Mouse (Mus musculus) G1E (cell line): ENCODE results near the gene Ccdc107. TPM values are rescaled to one million over a fixed set of nuclear protein-coding genes. Genes with fewer than 3 reads are reported as not detected.
A peak's percentile ranks its signal among the peaks of the same experiment; 100 is the strongest.

ENCODE experiments used
- ATAC-seq: 2 replicates; pipeline ENCODE4 v1.8.0; 2016; ENCODE audit warnings: mild to moderate bottlenecking; ENCODE audit not compliant: insufficient number of reproducible peaks, poor library complexity, low FRiP score, severe bottlenecking; ENCODE audit errors: extremely low read depth
- DNase-seq: peaks from one replicate; pipeline ENCODE4 v3.0.0; 2012; ENCODE audit warnings: low spot score
- H3K27me3 ChIP-seq: 2 replicates; pipeline ENCODE4 v1.6.1; 2012; ENCODE audit warnings: mild to moderate bottlenecking, low read length, inconsistent platforms; ENCODE audit not compliant: insufficient read depth
- H3K36me3 ChIP-seq: replicated peaks from 2 replicates; pipeline ENCODE3; 2012; ENCODE audit warnings: mild to moderate bottlenecking, inconsistent platforms
- H3K4me1 ChIP-seq: 2 replicates; pipeline ENCODE4 v1.6.1; 2012; ENCODE audit warnings: low read depth, low read length, inconsistent platforms, mixed read lengths; ENCODE audit not compliant: insufficient read depth
- H3K4me3 ChIP-seq: 2 replicates; pipeline ENCODE4 v1.5.1; 2012; ENCODE audit warnings: low read depth, mild to moderate bottlenecking, inconsistent platforms, low read length, moderate library complexity, mixed read lengths
- H3K9me3 ChIP-seq: replicated peaks from 2 replicates; pipeline ENCODE4 v1.6.1; 2012; ENCODE audit warnings: inconsistent platforms
- CTCF ChIP-seq: IDR thresholded peaks from 2 replicates; pipeline ENCODE4 v1.5.1; 2012; ENCODE audit warnings: low read depth, low read length, inconsistent platforms, mixed read lengths
- GATA1 ChIP-seq: IDR thresholded peaks from 2 replicates; pipeline ENCODE4 v1.6.1; 2012; ENCODE audit warnings: borderline replicate concordance, low read length, inconsistent platforms, mixed read lengths
- GATA2 ChIP-seq: IDR thresholded peaks from 2 replicates; pipeline ENCODE4 v1.6.1; 2012; ENCODE audit warnings: low read depth, low read length, inconsistent platforms, borderline replicate concordance
- POLR2AphosphoS5 ChIP-seq: IDR thresholded peaks from 2 replicates; pipeline ENCODE4 v1.6.1; 2012; ENCODE audit warnings: low read depth, low read length, inconsistent platforms; ENCODE audit not compliant: insufficient replicate concordance
- TAL1 ChIP-seq: conservative IDR thresholded peaks from 2 replicates; pipeline ENCODE4 v1.6.1; 2012; ENCODE audit warnings: low read depth, low read length, inconsistent platforms, mixed read lengths
- polyA plus RNA-seq: library from polyadenylated mRNA; stranded (reverse); fragments of >175 nt; gene quantifications from 2 replicates; pipeline ENCODE4 v1.2.3, GENCODE M21; 2012
- total RNA-seq, 2 experiments: library from RNA; stranded (forward) in 1 of 2; stranded (reverse) in 1 of 2; fragments of 200-1000 nt in 1 of 2; fragments of >200 nt in 1 of 2; fragmentation: Nextera tagmentation in 1 of 2; gene quantifications; 2 replicates each; pipeline ENCODE4 v1.2.3; 2014 to 2017

Ccdc107 gene
- total and polyA plus RNA-seq, 3 experiments, result 25.2 to 72.0 (median 28.3) TPM

DNA sequence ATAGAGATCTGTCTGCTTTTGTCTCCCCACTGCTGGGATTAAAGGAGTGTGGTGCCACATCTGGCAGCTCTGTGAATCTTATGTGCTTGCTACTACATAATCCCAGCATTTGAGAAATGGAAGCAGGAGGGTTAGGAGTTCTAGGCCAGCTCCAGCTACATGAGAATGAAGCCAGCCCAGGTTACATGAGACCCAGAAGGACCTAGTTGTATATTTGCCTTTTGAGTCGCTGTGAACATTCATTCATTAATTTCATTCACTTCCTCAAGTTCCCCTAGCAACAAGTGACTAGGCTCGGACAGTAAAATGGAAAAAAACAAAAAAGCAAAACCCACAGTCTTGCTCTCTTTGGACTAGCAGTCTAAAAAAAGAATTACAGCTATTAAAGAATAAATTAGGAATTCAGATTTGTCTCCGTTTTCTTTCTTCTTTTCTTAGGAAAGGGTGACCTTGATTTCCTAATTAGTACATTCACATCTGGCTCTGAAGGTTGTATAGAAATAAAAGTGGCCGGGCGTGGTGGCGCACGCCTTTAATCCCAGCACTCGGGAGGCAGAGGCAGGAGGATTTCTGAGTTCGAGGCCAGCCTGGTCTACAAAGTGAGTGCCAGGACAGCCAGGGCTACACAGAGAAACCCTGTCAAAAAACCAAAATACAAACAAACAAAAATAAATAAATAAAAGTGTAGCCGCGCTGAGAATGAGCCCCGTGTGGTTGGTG lies 439 bp upstream of the Ccdc107 start:
- peaks cover 63% of the 10 kb centered on the region for H3K4me1 ChIP-seq
- H3K4me3 ChIP-seq, result peak overlapping the region; percentile 59; the same call in 1 of the 2 replicates
- DNase-seq, result no peak
- TF ChIP-seq POLR2AphosphoS5, result no peak
- TF ChIP-seq GATA2, result no peak
- no peak for TF ChIP-seq TAL1
- TF ChIP-seq GATA1, result no peak
- no peak for TF ChIP-seq CTCF
- no peak for ATAC-seq
- H3K9me3 ChIP-seq, result no peaks in the 10 kb centered on the region
- no peaks in the 10 kb centered on the region; the same call in 1 of the 2 replicates for H3K27me3 ChIP-seq
- H3K36me3 ChIP-seq, result peaks cover 26% of the 10 kb centered on the region

DNA sequence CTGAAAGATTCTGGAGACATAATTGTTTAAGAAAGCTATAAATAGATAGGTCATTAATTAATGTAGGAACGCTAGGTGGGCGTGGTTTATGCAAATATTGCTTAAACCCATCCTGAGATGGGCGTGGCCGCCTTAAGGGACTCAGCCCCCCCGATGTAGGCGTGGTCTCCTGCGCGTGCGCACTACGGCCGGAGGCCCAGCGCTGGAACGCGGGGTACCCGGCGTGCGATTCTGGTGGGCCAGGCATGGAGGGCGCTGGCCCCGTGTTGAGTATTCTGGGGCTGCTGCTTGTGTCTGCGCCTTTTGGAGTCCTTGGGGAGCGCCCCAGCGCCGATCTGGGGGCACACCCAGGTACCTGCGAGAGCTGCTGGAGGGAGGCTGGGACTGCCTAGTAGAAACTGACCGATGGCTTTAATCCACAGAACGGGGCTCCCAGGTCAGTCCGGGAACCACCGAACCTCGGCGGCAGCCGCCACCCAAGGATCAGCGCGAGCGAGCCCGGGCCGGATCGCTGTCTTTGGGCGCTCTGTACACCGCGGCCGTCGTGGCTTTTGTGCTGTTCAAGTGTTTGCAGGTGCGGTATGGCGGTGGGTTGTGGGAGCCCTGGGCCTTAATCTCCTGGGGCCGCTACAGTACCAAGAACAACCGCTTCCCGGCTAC lies 616 bp downstream of the Ccdc107 start:
- Histone ChIP-seq H3K27me3 (no peaks in the 10 kb centered on the region; the same call in 1 of the 2 replicates), H3K9me3 (no peaks in the 10 kb centered on the region), H3K36me3 (peaks cover 37% of the 10 kb centered on the region), H3K4me1 (peaks cover 73% of the 10 kb centered on the region), H3K4me3 (peak overlapping the region; percentile 83)
- ATAC-seq (peak; percentile 46; the same call in 1 of the 2 replicates), DNase-seq (peak; percentile 91)
- no peak for TF ChIP-seq POLR2AphosphoS5

DNA sequence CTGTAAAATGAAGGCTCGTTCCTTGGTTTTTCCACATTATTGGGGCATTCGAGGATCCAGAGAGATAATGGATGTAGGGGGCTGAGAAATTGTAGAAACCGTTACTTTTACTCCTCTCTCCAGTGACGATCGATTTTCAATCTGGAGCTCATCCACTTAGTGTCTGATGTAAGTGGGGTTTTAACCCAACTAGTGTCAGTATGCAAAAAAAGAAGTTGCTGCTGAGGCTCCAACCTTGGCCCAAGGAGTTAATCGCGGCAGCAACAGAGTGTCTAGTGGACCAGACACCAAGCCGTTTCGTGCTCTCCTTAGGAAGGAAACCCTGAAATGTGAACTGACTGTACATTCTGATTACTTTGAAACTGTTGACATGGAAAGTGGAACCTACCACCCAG lies 1.1 kb downstream of the Ccdc107 start:
- no peaks in the 10 kb centered on the region for H3K27me3 ChIP-seq
- TF ChIP-seq POLR2AphosphoS5 (no peak), GATA1 (no peak), TAL1 (no peak), CTCF (no peak), GATA2 (no peak)
- no peak for DNase-seq
- ATAC-seq, result no peak
- H3K9me3 ChIP-seq, result no peaks in the 10 kb centered on the region
- peaks cover 40% of the 10 kb centered on the region for H3K36me3 ChIP-seq
- peaks cover 74% of the 10 kb centered on the region for H3K4me1 ChIP-seq
- peak overlapping the region; percentile 83 for H3K4me3 ChIP-seq

DNA sequence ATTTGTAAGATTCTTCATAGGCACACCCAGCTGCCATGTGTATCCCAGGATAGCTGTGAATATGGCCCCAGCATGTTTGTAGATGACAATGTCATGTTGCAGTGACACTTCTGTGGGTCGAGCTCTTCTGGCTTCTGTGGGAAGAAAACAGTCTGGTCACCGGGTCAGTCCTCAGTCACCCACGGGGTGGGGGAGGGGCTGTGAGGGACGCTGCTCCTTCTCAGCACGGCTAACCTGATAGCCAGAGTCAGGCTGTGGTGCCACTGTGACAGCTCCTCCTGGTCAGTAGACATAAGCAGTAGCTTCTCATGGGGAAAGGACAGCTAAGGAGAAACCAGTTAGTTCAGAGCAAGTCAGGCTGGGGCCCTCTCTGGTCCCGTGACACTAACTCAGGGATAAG lies 3.9 kb downstream of the Ccdc107 start:
- no peak for ATAC-seq
- H3K4me3 ChIP-seq, result no peak overlapping the region
- no peaks in the 10 kb centered on the region; the same call in 1 of the 2 replicates for H3K27me3 ChIP-seq
- DNase-seq, result no peak
- H3K4me1 ChIP-seq, result peaks cover 67% of the 10 kb centered on the region
- no peaks in the 10 kb centered on the region for H3K9me3 ChIP-seq
- TF ChIP-seq GATA2 (no peak), CTCF (no peak), GATA1 (no peak), POLR2AphosphoS5 (no peak), TAL1 (no peak)
- peaks cover 40% of the 10 kb centered on the region for H3K36me3 ChIP-seq

DNA sequence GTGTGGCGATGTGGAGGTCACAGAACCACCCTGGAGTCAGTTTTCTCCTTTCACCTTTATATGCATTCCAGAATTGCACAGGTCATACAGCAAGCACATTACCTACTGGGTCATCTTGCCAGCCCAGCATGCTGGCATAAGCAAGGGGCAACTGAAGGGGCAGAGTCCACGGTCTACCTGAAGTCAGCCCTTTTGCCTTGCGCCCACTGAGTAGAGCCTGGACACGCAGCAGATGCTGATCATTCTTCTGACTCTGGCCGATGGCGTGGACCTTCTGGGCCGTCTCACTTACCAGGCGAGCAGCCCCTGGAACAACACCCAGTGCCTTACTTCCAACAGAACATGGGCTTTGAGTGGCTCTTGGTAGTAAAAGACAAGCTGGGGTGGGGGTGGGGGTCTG lies 4.7 kb downstream of the Ccdc107 start:
- Histone ChIP-seq H3K4me1 (peaks cover 69% of the 10 kb centered on the region), H3K9me3 (no peaks in the 10 kb centered on the region), H3K27me3 (peaks cover 3% of the 10 kb centered on the region), H3K36me3 (peaks cover 40% of the 10 kb centered on the region), H3K4me3 (no peak overlapping the region; the same call in 1 of the 2 replicates)
- no peak for TF ChIP-seq CTCF
- no peak for TF ChIP-seq GATA1
- no peak for TF ChIP-seq GATA2
- TF ChIP-seq POLR2AphosphoS5, result no peak
- no peak for TF ChIP-seq TAL1
- ATAC-seq (no peak), DNase-seq (no peak)

DNA sequence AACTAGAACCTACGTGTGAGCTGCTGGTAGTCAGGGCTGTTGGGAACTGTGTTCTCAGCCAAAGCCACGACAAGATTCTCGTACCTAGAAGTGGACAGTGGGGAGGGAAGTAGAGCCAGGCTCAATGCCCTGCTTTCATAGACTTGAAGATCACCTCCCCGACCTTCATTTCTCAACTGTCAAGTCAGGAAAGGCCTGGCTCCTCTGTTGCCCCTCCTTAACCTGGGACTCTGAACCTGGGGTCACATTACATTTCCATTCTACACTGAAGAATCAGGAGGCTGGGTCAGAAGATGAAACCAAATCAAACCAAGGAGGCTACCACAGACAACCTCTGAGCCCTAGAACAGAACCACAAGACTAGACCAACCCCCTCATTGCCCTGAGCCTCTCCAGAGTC lies 5.2 kb downstream of the Ccdc107 start:
- peaks cover 69% of the 10 kb centered on the region for H3K4me1 ChIP-seq
- TF ChIP-seq CTCF, result no peak
- TF ChIP-seq GATA2, result no peak
- TF ChIP-seq GATA1, result no peak
- no peak for TF ChIP-seq POLR2AphosphoS5
- TF ChIP-seq TAL1, result no peak
- DNase-seq (no peak), ATAC-seq (no peak)
- peaks cover 40% of the 10 kb centered on the region for H3K36me3 ChIP-seq
- H3K9me3 ChIP-seq, result no peaks in the 10 kb centered on the region
- H3K27me3 ChIP-seq, result peaks cover 3% of the 10 kb centered on the region
- H3K4me3 ChIP-seq, result peak overlapping the region; percentile 88; the same call in 1 of the 2 replicates
